Mouse (Mus musculus) ES-Bruce4 (cell line): ENCODE results near the gene Vmn2r86.

Experiments
- CTCF ChIP-seq: IDR thresholded peaks from one replicate; pipeline ENCODE4 v1.8.1; 2011; ENCODE audit warnings: low read depth, low read length
- POLR2A ChIP-seq: IDR thresholded peaks from one replicate; pipeline ENCODE4 v1.8.1; 2011; ENCODE audit warnings: low read length; ENCODE audit not compliant: insufficient read depth

DNA sequence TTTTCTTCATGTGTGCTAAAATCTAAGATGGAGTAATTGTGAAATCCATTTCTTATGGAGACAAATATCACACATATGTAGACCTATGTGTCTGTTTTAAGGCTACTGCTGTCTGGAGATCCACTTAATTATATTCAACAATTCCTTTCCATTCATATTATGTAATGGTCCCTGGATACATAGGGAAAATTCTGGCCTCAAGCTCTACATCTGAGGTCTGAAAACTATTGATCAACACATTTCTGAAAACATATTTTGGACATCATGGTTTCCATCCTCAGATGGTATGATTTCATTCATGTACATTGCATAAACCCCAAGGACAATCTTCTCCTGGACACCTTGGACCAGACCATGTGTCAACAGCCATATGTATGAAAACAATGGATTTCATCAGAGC, 61.6 kb downstream of the Vmn2r86 start, which contains the start of gene Vmn2r84:
- TF ChIP-seq POLR2A = no peak
- no peak for TF ChIP-seq CTCF
